Mouse (Mus musculus) adrenal gland, postnatal 36 days (tissue): ENCODE measurements around the gene Mroh7. TPM values are rescaled to one million over a fixed set of nuclear protein-coding genes. Genes with fewer than 3 reads are reported as not detected.
A peak's percentile ranks its signal among the peaks of the same experiment; 100 is the strongest.

ENCODE experiments used
- DNase-seq, 2 experiments: peaks; one replicate each; pipeline ENCODE4 v3.0.0; 2021; ENCODE audit warnings: mixed read lengths in 1 of 2
- total RNA-seq, 2 experiments: library from RNA; stranded (reverse); gene quantifications; 2 replicates each; pipeline ENCODE4 v1.2.3; 2021

Mroh7 gene
- total RNA-seq, 2 experiments from 2014 or later = 0.76 to 1.1 TPM

GRCm38 (mm10) chr4:106699989-106700388, 30.7 kb downstream of the Mroh7 start:
- peak in 1 of 2 experiments; percentile 23 for DNase-seq

GRCm38 (mm10) chr4:106693841-106694430, 36.8 kb downstream of the Mroh7 start:
- DNase-seq = no peak

- DNase-seq = no peak
Observed at GRCm38 (mm10) chr4:106688636-106689296, 42.0 kb downstream of the Mroh7 start.

GRCm38 (mm10) chr4:106680955-106681354, 49.8 kb downstream of the Mroh7 start:
- no peak for DNase-seq

DNA sequence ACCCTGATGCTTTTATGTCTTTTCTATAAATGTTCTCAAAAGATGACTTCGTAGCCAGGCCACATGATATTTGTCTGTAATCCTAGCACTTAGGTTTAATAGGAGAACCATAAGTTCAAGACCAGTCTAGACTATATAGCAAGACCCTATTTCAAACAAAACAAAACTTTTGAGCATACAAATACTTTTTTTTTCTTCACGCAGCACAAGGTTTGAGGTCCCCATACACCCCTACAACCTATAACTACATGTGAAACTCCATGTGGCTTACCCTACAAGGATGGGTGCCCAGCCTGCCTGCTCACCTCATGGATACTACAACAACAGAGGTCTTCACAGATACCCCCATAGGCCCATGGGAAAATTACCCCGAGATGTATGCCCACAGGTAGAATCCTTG, 51.6 kb downstream of the Mroh7 start:
- no peak for DNase-seq

- DNase-seq = peak; percentile 93 to 95
Observed at GRCm38 (mm10) chr4:106678442-106679118, 52.1 kb downstream of the Mroh7 start, which contains the start of gene Ttc4. Gene Ttc4, minus strand, starts transcription at chr4:106678944.

DNA sequence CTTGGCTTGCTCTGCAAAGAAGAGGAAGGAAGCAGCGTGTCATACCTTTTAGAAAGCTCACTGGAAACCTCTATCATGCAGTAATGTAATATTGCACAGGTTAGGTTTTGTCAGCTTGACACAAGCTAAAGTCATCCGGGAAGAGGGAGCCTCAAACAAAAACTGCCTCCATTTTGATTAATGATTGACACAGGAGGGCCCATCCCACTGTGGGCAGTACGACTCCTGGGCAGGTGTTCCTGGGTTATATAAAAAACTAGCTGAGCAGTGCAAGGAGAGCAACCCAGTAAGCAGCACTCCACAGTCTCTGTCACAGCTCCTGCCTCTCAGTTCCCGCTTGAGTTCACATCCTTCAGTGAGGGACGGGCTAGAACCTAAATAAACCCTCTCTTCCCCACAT, 54.0 kb downstream of the Mroh7 start:
- DNase-seq = no peak

DNA sequence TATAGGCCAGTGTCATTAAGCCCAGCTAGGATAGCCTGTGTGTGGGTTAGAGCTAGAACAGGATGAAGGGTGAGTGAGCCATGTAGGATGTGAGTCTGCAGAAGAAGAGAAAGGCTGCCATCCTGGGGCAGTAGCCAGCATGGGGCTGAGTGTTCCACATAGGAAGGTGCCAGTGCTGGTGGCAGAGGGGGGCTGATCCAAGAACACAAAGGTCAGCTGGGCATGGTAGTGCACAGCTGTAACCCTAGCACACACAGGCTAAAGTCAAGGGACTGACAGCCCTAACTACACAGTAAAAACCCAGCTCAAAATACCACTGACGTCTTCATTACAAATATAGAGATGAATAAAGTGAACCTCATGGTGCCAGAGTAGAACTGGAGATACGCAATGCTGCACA, 64.2 kb downstream of the Mroh7 start:
- DNase-seq = no peak

- DNase-seq = no peak
Observed at GRCm38 (mm10) chr4:106665673-106666072, 65.1 kb downstream of the Mroh7 start.

DNA sequence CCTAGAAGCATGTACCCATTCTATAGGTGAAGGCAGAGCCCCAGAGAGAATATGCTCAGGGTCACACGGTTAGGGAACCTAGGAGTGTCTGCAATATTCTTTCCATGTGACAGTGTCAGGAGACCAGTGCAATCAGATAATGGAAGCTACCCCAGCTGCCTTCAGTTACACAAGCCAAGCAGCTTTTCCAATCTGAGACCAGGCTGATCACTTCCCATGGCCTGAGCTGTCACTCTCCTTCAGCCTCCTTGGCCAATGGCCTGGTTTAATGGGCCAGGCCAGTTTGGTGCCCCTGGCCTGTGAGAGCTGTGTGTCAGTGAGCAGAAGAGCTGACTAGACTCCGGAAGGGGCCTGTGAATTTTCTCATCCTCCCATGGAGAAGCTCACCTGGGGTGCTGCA, 65.5 kb downstream of the Mroh7 start:
- no peak for DNase-seq

GRCm38 (mm10) chr4:106664697-106665096, 66.0 kb downstream of the Mroh7 start:
- no peak for DNase-seq

GRCm38 (mm10) chr4:106663956-106664470, 66.7 kb downstream of the Mroh7 start:
- no peak for DNase-seq

GRCm38 (mm10) chr4:106655681-106656080, 75.0 kb downstream of the Mroh7 start:
- DNase-seq = no peak

- DNase-seq = no peak
Observed at GRCm38 (mm10) chr4:106653051-106653450, 77.7 kb downstream of the Mroh7 start.

DNA sequence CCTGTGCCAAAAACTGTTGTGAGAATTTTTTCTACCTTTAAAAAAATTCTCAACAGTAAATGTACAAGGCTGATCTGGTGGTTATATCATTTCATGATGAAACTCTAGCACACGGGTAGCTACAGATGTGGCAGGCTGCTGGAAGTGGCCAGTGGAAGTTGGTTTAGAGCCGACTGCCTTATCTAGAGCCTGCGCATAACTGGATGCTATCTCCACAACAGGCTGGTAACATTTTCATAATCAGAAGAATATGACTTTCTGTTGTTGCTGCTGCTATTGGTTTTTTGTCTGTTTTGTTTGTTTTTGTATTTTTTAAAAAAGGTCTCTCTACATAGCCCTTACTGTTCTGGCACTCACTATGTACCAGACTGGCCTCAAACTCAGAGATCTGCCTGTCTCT, 78.2 kb downstream of the Mroh7 start:
- DNase-seq = no peak

- peak; percentile 98 for DNase-seq
Observed at GRCm38 (mm10) chr4:106650833-106651527, 79.7 kb downstream of the Mroh7 start, which contains the start of gene Pars2. Gene Pars2, plus strand, starts transcription at chr4:106651069.

DNA sequence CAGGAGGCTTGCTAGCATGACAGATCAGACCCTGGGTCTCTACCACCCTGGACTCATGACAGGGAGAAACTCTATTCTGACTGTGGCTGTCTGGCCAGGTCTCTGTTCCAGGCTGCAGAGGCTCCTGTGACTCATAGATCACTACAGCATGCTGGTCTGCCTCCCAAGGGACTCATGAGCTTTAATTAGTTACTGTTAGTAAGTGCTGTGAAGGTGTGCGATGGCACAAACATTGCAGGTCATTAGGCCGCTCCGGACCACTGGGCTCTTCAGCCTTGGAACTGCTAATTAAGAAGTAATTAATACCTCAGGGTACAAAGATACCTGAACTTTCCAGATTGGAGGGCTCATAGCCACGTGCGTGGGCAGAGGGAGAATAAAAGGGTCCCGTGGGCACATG, 83.6 kb downstream of the Mroh7 start:
- DNase-seq = no peak

DNA sequence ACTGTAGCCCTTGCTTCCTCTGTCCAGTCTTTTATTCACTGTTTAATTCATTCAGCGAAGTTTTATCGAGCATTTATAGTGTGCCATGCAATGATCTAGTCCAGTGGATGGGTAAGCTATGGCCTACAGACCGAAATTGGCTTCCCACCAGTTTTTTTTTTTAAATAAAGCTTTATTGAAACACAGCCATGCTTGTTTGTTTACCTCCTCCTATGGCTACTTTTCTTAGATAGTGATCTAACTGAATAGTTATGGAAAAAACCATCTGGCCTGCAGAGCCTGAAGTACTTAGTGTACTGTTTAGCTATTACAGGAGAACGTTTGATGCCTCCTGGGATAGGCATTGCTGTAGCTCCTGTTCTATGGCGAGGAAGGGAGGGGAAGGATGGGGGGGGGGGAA, 84.9 kb downstream of the Mroh7 start:
- no peak for DNase-seq

DNA sequence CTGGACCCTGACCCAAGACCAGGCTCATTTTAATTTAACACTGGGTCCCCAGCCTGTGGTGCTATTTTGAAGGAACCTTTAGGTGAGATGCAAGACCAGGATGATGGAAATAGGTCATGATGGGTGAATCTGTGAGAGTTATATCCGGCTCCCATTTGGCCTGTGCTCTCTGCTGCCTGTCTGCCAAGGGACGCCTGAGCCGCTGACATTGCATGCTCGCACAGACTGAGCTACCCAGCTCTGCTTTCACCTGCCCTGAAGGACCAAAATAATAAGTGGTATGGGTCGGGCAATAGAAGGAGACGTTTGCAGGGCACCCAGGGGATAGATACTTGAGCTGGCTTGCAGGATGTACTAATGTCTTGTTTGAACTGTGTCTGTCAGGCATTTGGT, 86.5 kb downstream of the Mroh7 start:
- no peak for DNase-seq

DNA sequence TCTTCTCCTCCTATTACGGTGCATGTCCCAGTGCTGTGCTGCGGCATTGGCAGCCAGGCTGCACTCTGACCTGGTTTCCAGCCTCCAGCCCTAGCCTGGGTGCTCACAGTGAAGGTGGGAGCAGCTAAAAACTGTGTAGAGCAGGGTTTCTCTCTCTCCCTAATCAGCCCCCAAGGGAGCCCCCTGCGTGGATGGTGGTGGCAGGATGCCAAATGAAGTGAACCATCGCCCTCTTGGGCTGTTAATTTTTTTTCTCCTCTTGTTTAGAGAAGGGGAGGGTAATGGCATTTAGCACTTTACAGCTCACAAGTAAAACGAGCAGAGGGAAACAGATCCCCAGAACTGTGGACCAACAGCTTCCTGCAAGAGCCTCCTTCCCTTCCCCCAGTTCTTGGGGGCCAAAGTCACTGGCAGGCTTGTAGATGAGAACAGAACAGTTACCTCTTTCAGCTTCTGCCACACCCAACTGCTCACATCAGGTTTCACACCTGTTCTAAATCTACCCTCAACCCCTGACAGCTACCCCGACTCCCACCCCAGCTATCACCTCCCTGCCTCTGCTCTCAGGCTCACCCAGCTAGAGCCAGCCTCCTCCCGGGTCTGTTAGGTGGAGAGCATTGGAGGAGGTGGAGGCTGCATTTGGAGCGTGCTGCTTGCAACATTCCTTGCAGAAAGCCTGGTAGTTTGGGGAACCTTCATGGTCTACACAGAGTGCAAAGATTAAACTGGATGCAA, 87.1 kb downstream of the Mroh7 start:
- DNase-seq = no peak

GRCm38 (mm10) chr4:106634086-106634479, 96.6 kb downstream of the Mroh7 start:
- DNase-seq = no peak
